23 mouse cellular contexts compared by ENCODE assay signal in genomic region chrX:162488630-162489029, GRCm38 (mm10).
A peak's percentile ranks its signal among the peaks of the same experiment; 100 is the strongest.
DNase-seq lines count a peak whose midpoint lies in the region; ATAC-seq and TF ChIP-seq lines count a peak whose summit lies in the region.
"Had no signal": no experiment of that assay in that cellular context is flagged by ENCODE, and none has a peak within 500 bp of the region (broad histone marks: within the 10 kb centered on the region; RNA-seq: fewer than 3 reads in every experiment).

No protein-coding gene starts in this region.

- ATAC-seq in lung, postnatal 0 days: peak; percentile 26
- ATAC-seq: forebrain, embryonic 13.5 days; forebrain, embryonic 15.5 days had no signal

- H3K9me3 ChIP-seq in lung, postnatal 0 days (ENCODE audit: low read length): no peaks in the 10 kb centered on the region
- H3K9me3 ChIP-seq: embryonic facial prominence, embryonic 13.5 days; embryonic facial prominence, embryonic 15.5 days; forebrain, embryonic 10.5 days; forebrain, embryonic 13.5 days; forebrain, embryonic 15.5 days had no signal

- no peaks in the 10 kb centered on the region for H3K27me3 ChIP-seq in lung, postnatal 0 days (replicated peaks; ENCODE audit: insufficient read depth, low read length)
- H3K27me3 ChIP-seq: embryonic facial prominence, embryonic 15.5 days; forebrain, embryonic 13.5 days had no signal

- no peaks in the 10 kb centered on the region for H3K4me1 ChIP-seq in lung, postnatal 0 days (ENCODE audit: insufficient read depth, low read depth, low read length)
- no peaks in the 10 kb centered on the region; the same call in none of the 2 replicates for H3K4me1 ChIP-seq in lung, adult 2 months (ENCODE audit: control insufficient read depth, insufficient read depth, low read length)
- H3K4me1 ChIP-seq: embryonic facial prominence, embryonic 13.5 days; embryonic facial prominence, embryonic 15.5 days; forebrain, embryonic 10.5 days; forebrain, embryonic 13.5 days; forebrain, embryonic 15.5 days had no signal

- no peaks in the 10 kb centered on the region for H3K36me3 ChIP-seq in lung, postnatal 0 days (ENCODE audit: insufficient read depth, low read length)
- H3K36me3 ChIP-seq: embryonic facial prominence, embryonic 13.5 days; embryonic facial prominence, embryonic 15.5 days; forebrain, embryonic 10.5 days; forebrain, embryonic 15.5 days had no signal

- H3K4me2 ChIP-seq in lung, postnatal 0 days (replicated peaks; ENCODE audit: low read depth, low read length): no peak overlapping the region
- H3K4me2 ChIP-seq: embryonic facial prominence, embryonic 13.5 days; embryonic facial prominence, embryonic 15.5 days; forebrain, embryonic 13.5 days; forebrain, embryonic 15.5 days had no signal

- no peak overlapping the region for H3K9ac ChIP-seq in lung, postnatal 0 days (replicated peaks; ENCODE audit: low read depth)
- H3K9ac ChIP-seq: embryonic facial prominence, embryonic 13.5 days; embryonic facial prominence, embryonic 15.5 days; forebrain, embryonic 13.5 days; forebrain, embryonic 15.5 days had no signal

- no peak overlapping the region for H3K4me3 ChIP-seq in lung, postnatal 0 days (ENCODE audit: low read depth, low read length)
- H3K4me3 ChIP-seq in lung, adult 2 months (replicated peaks; ENCODE audit: extremely low read depth, low read depth, low read length): no peak overlapping the region
- H3K4me3 ChIP-seq: embryonic facial prominence, embryonic 13.5 days; embryonic facial prominence, embryonic 15.5 days; erythroblast, embryonic 14.5 days; forebrain, embryonic 10.5 days; forebrain, embryonic 13.5 days; forebrain, embryonic 15.5 days had no signal

- no peak overlapping the region for H3K27ac ChIP-seq in lung, postnatal 0 days (ENCODE audit: low read length)
- H3K27ac ChIP-seq: embryonic facial prominence, embryonic 13.5 days; embryonic facial prominence, embryonic 15.5 days; forebrain, embryonic 10.5 days; forebrain, embryonic 13.5 days; forebrain, embryonic 15.5 days had no signal

- 17% methylated on average over 1 of the region's 1 CpGs for WGBS in lung, postnatal 0 days
- 27% methylated on average over 1 of the region's 1 CpGs for WGBS in lung, adult 2 months

- TF ChIP-seq CTCF in lung, postnatal 0 days (IDR thresholded peaks at IDR 0.05): no peak
- no peak for TF ChIP-seq CTCF in lung, adult 2 months (IDR thresholded peaks at IDR 0.05; ENCODE audit: insufficient read depth, low read length)

- peak; percentile 55 for TF ChIP-seq EP300 in lung, postnatal 0 days (IDR thresholded peaks at IDR 0.05)

- peak; percentile 18 for DNase-seq in lung, postnatal 0 days (ENCODE audit: low spot score)
- no peak for DNase-seq in lung, adult 2 months
- peak; percentile 9 for DNase-seq in lung, postnatal 14 days
- DNase-seq in lung, postnatal 36 days: peak; percentile 54
- no peak for DNase-seq in kidney, adult 9 months
- DNase-seq in urinary bladder, adult 18-20 months (ENCODE audit: low spot score in 2 of 2): no peak
- DNase-seq in right cerebral cortex, postnatal 4 days: no peak
- DNase-seq: adrenal gland, adult 2 months; adrenal gland, postnatal 10 days; adrenal gland, postnatal 25 days; cerebellum, adult 11 months; cerebellum, adult 18-20 months; cerebellum, adult 8-10 months; cerebellum, adult 9-11 months; cerebellum, postnatal 14 days; cerebellum, postnatal 36 days; embryo, embryonic 11 days had no signal

- no peak for TF ChIP-seq POLR2A in lung, adult 2 months (IDR thresholded peaks at IDR 0.05; ENCODE audit: borderline replicate concordance, extremely low read depth, low read depth, low read length)

Comparison
In these comparisons a context has a peak if more than half of its experiments do, and no peak if none do; other contexts are left out.
1. DNase-seq: peak in lung, postnatal 0 days (single experiment), lung, postnatal 14 days (single experiment) and lung, postnatal 36 days (single experiment); none in lung, adult 2 months (single experiment), kidney, adult 9 months (single experiment), urinary bladder, adult 18-20 months (0 of 2) and right cerebral cortex, postnatal 4 days (single experiment).